Mouse (Mus musculus) ES-Bruce4 (cell line): ENCODE measurements around the gene Xylt1. TPM values are rescaled to one million over a fixed set of nuclear protein-coding genes. Genes with fewer than 3 reads are reported as not detected.

Experiments
- H3K27ac ChIP-seq: 2 replicates; pipeline ENCODE4 v1.5.1; 2012; ENCODE audit warnings: low read length, inconsistent platforms; ENCODE audit not compliant: insufficient read depth
- H3K27me3 ChIP-seq: 2 replicates; pipeline ENCODE4 v1.6.1; 2012; ENCODE audit warnings: mild to moderate bottlenecking, low read length, inconsistent platforms; ENCODE audit not compliant: control insufficient read depth, poor library complexity, insufficient read depth, severe bottlenecking
- H3K36me3 ChIP-seq: 2 replicates; pipeline ENCODE4 v1.6.1; 2012; ENCODE audit warnings: inconsistent platforms, mild to moderate bottlenecking, low read length, moderate library complexity; ENCODE audit not compliant: control insufficient read depth, poor library complexity, insufficient read depth, severe bottlenecking
- H3K4me1 ChIP-seq: one replicate; pipeline ENCODE4 v1.8.1; 2011; ENCODE audit warnings: low read length; ENCODE audit not compliant: control insufficient read depth, insufficient read depth
- H3K4me3 ChIP-seq: 2 replicates; pipeline ENCODE4 v1.5.1; 2011; ENCODE audit warnings: low read depth, mild to moderate bottlenecking, low read length
- H3K9ac ChIP-seq: 2 replicates; pipeline ENCODE4 v1.6.1; 2012; ENCODE audit warnings: low read depth, mild to moderate bottlenecking, inconsistent platforms; ENCODE audit not compliant: poor library complexity, severe bottlenecking
- H3K9me3 ChIP-seq: replicated peaks from 2 replicates; pipeline ENCODE4 v1.6.1; 2012; ENCODE audit warnings: mild to moderate bottlenecking, low read length, inconsistent platforms; ENCODE audit not compliant: control insufficient read depth, poor library complexity, insufficient read depth, severe bottlenecking
- CTCF ChIP-seq: IDR thresholded peaks from one replicate; pipeline ENCODE4 v1.8.1; 2011; ENCODE audit warnings: low read depth, low read length
- EP300 ChIP-seq: IDR thresholded peaks from 2 replicates; pipeline ENCODE4 v1.6.1; 2011; ENCODE audit warnings: low read depth, low read length; ENCODE audit not compliant: insufficient read depth
- POLR2A ChIP-seq: IDR thresholded peaks from one replicate; pipeline ENCODE4 v1.8.1; 2011; ENCODE audit warnings: low read length; ENCODE audit not compliant: insufficient read depth
- polyA plus RNA-seq: library from polyadenylated mRNA; stranded (reverse); fragments of >200 nt; gene quantifications from 2 replicates; pipeline ENCODE4 v1.2.4, GENCODE M21; 2011; ENCODE audit warnings: low read depth; ENCODE audit not compliant: missing spikeins, insufficient read depth, insufficient read length

The Xylt1 gene
- polyA plus RNA-seq, 1 experiment: 1.2 TPM

- H3K27ac ChIP-seq: no peak overlapping the region
- H3K4me1 ChIP-seq: no peaks in the 10 kb centered on the region
- no peaks in the 10 kb centered on the region for H3K27me3 ChIP-seq
These were observed 167.5 kb downstream of the Xylt1 start for GRCm38 (mm10) chr7:117548301-117548700.

GRCm38 (mm10) chr7:117550916-117551549 lies 170.3 kb downstream of the Xylt1 start:
- no peaks in the 10 kb centered on the region for H3K27me3 ChIP-seq
- H3K27ac ChIP-seq: no peak overlapping the region
- no peak overlapping the region for H3K9ac ChIP-seq
- H3K4me3 ChIP-seq: no peak overlapping the region
- H3K4me1 ChIP-seq: no peaks in the 10 kb centered on the region
- H3K9me3 ChIP-seq: no peaks in the 10 kb centered on the region
- no peaks in the 10 kb centered on the region for H3K36me3 ChIP-seq
- TF ChIP-seq CTCF (no peak), EP300 (no peak), POLR2A (no peak)

More at GRCm38 (mm10) chr7:117548301-117548700, 167.5 kb downstream of the Xylt1 start:
- no peaks in the 10 kb centered on the region for H3K36me3 ChIP-seq
- H3K4me3 ChIP-seq: no peak overlapping the region
- no peaks in the 10 kb centered on the region for H3K9me3 ChIP-seq
- no peak overlapping the region for H3K9ac ChIP-seq
- TF ChIP-seq CTCF (no peak), POLR2A (no peak), EP300 (no peak)

- Histone ChIP-seq H3K9ac (no peak overlapping the region), H3K4me3 (no peak overlapping the region), H3K9me3 (no peaks in the 10 kb centered on the region), H3K36me3 (no peaks in the 10 kb centered on the region), H3K4me1 (peaks cover 2% of the 10 kb centered on the region), H3K27me3 (no peaks in the 10 kb centered on the region), H3K27ac (no peak overlapping the region)
- no peak for TF ChIP-seq POLR2A
- no peak for TF ChIP-seq EP300
- TF ChIP-seq CTCF: no peak
These were observed 172.4 kb downstream of the Xylt1 start for GRCm38 (mm10) chr7:117553228-117553627.

GRCm38 (mm10) chr7:117555735-117556134 lies 175.0 kb downstream of the Xylt1 start:
- Histone ChIP-seq H3K4me3 (no peak overlapping the region), H3K4me1 (peaks cover 2% of the 10 kb centered on the region), H3K36me3 (no peaks in the 10 kb centered on the region), H3K9me3 (no peaks in the 10 kb centered on the region), H3K27me3 (no peaks in the 10 kb centered on the region), H3K27ac (no peak overlapping the region), H3K9ac (no peak overlapping the region)
- no peak for TF ChIP-seq CTCF
- peak; percentile 71; the same call in 1 of the 2 replicates for TF ChIP-seq EP300

- Histone ChIP-seq H3K4me3 (no peak overlapping the region), H3K36me3 (no peaks in the 10 kb centered on the region), H3K27me3 (no peaks in the 10 kb centered on the region), H3K27ac (no peak overlapping the region), H3K4me1 (peaks cover 2% of the 10 kb centered on the region), H3K9me3 (no peaks in the 10 kb centered on the region), H3K9ac (no peak overlapping the region)
- no peak for TF ChIP-seq POLR2A
- TF ChIP-seq CTCF: no peak
- no peak for TF ChIP-seq EP300
These were observed 177.4 kb downstream of the Xylt1 start for GRCm38 (mm10) chr7:117558166-117558565.

GRCm38 (mm10) chr7:117559051-117559450 lies 178.3 kb downstream of the Xylt1 start:
- peaks cover 2% of the 10 kb centered on the region for H3K4me1 ChIP-seq
- H3K9ac ChIP-seq: no peak overlapping the region
- no peaks in the 10 kb centered on the region for H3K9me3 ChIP-seq
- H3K4me3 ChIP-seq: no peak overlapping the region
- no peak for TF ChIP-seq CTCF
- no peak for TF ChIP-seq POLR2A
- no peak for TF ChIP-seq EP300
- H3K36me3 ChIP-seq: no peaks in the 10 kb centered on the region
- no peak overlapping the region for H3K27ac ChIP-seq
- no peaks in the 10 kb centered on the region for H3K27me3 ChIP-seq
